Mouse (Mus musculus) erythroblast, embryonic 14.5 days (primary cell): ENCODE results near the gene Sgms1. TPM values are rescaled to one million over a fixed set of nuclear protein-coding genes. Genes with fewer than 3 reads are reported as not detected.

ENCODE experiments used
- H3K27me3 ChIP-seq: 2 replicates; pipeline ENCODE4 v1.6.1; 2012; ENCODE audit warnings: inconsistent platforms; ENCODE audit not compliant: control insufficient read depth
- H3K36me3 ChIP-seq: 2 replicates; pipeline ENCODE4 v1.6.1; 2012; ENCODE audit warnings: mild to moderate bottlenecking, inconsistent platforms; ENCODE audit not compliant: control insufficient read depth
- H3K4me1 ChIP-seq: 2 replicates; pipeline ENCODE4 v1.6.1; 2012; ENCODE audit warnings: inconsistent platforms; ENCODE audit not compliant: control insufficient read depth
- H3K4me3 ChIP-seq: replicated peaks from 2 replicates; pipeline ENCODE3; 2012; ENCODE audit warnings: moderate library complexity, mild to moderate bottlenecking, inconsistent platforms
- H3K9me3 ChIP-seq: 2 replicates; pipeline ENCODE4 v1.6.1; 2012; ENCODE audit warnings: low read length, inconsistent platforms, mixed read lengths; ENCODE audit not compliant: control insufficient read depth
- GATA1 ChIP-seq: IDR thresholded peaks from 2 replicates; pipeline ENCODE4 v1.6.1; 2012; ENCODE audit warnings: low read length, inconsistent platforms, mixed read lengths
- TAL1 ChIP-seq: IDR thresholded peaks from 3 replicates; pipeline ENCODE4 v1.6.1; 2012; ENCODE audit warnings: low read length, inconsistent platforms, mixed read lengths
- polyA plus RNA-seq: library from polyadenylated mRNA; stranded (reverse); fragments of >175 nt; gene quantifications from 2 replicates; pipeline ENCODE4 v1.2.3, GENCODE M21; 2012

The Sgms1 gene
- polyA plus RNA-seq, 1 experiment: 0.28 TPM

- peak overlapping the region; percentile 77 for H3K4me3 ChIP-seq
- H3K4me1 ChIP-seq: peaks cover 39% of the 10 kb centered on the region
- no peaks in the 10 kb centered on the region; the same call in 1 of the 2 replicates for H3K9me3 ChIP-seq
- no peaks in the 10 kb centered on the region for H3K36me3 ChIP-seq
- H3K27me3 ChIP-seq: peaks cover 63% of the 10 kb centered on the region
- TF ChIP-seq GATA1 (0 out of 2 replicates have a peak, but pooled peaks have one; percentile 31), TAL1 (no peak)
These were observed 1.9 kb downstream of the Sgms1 start for GRCm38 (mm10) chr19:32387403-32388190.

DNA sequence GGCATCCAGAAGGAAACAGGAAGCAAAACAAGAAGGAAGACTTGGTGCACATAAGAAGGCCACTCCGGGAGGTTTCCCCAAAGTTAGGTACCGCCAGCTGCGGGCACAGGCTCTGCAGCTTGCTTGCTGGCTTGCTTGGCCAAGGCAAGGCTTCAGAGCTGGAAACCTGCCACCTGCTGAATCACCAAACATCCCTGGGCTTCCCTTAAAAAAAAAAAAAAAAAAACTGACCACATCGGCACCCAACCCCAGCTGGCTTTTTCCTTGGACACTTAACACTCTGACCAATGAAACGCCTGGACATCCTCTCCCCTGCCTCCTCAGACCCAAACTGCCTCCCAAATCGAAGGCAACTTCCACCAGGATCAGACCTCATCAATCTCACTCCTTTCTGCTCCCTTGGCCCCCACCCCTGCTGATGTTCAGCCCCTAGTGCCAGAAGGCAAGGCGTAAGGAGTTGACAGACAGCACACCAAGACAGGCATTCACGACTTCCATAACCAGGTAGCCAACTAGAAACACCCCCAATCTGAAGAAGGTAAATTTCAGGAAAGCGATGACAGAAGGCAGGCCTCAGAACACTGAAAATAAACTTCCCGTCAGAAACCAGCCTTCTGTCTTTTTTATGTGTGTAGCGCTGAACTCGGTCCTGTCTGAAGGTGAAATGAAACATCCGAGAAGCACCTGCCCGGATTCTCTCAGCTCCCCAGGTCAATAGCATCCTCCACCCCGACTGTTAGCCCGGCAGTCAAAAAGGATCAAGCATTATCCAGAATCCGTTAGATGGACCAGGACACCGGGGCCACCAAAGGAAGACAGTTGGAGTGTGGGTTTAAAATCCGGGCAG lies 2.7 kb downstream of the Sgms1 start:
- no peaks in the 10 kb centered on the region; the same call in 1 of the 2 replicates for H3K9me3 ChIP-seq
- peaks cover 43% of the 10 kb centered on the region for H3K4me1 ChIP-seq
- TF ChIP-seq GATA1: no peak
- no peak for TF ChIP-seq TAL1
- peak overlapping the region; percentile 77 for H3K4me3 ChIP-seq
- no peaks in the 10 kb centered on the region for H3K36me3 ChIP-seq
- H3K27me3 ChIP-seq: peaks cover 63% of the 10 kb centered on the region

DNA sequence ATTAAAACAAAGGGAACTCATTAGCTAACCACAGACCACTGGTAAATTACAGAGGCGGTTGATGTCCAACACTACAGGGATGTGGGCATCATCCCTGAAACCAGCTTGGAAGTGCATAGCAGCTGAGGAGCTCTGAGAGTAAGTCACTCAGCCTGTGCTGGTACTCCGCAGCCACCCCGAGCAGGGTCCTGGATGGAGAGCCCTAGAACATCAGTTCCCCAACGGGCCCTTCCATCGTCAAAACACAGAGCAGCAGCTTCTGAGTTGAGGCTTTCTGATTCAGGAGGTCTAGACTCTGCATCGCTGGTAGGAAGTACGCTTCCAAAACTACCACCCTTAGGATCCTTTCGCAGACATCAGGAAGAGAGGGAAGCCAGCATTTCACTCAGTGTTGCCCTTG lies 5.8 kb downstream of the Sgms1 start:
- Histone ChIP-seq H3K4me3 (no peak overlapping the region), H3K4me1 (peaks cover 60% of the 10 kb centered on the region), H3K36me3 (no peaks in the 10 kb centered on the region), H3K27me3 (peaks cover 40% of the 10 kb centered on the region), H3K9me3 (no peaks in the 10 kb centered on the region; the same call in 1 of the 2 replicates)
- TF ChIP-seq TAL1 (no peak), GATA1 (no peak)

- Histone ChIP-seq H3K9me3 (no peaks in the 10 kb centered on the region), H3K4me1 (peaks cover 50% of the 10 kb centered on the region), H3K27me3 (peaks cover 18% of the 10 kb centered on the region), H3K4me3 (no peak overlapping the region), H3K36me3 (no peaks in the 10 kb centered on the region)
- TF ChIP-seq TAL1 (no peak), GATA1 (no peak)
These were observed 8.0 kb downstream of the Sgms1 start for GRCm38 (mm10) chr19:32381511-32381961.

- TF ChIP-seq TAL1 (no peak), GATA1 (no peak)
- no peaks in the 10 kb centered on the region for H3K9me3 ChIP-seq
- H3K4me1 ChIP-seq: peaks cover 48% of the 10 kb centered on the region
- H3K36me3 ChIP-seq: no peaks in the 10 kb centered on the region
- H3K27me3 ChIP-seq: peaks cover 10% of the 10 kb centered on the region
- no peak overlapping the region for H3K4me3 ChIP-seq
These were observed 8.8 kb downstream of the Sgms1 start for GRCm38 (mm10) chr19:32380748-32381147.

- Histone ChIP-seq H3K9me3 (no peaks in the 10 kb centered on the region), H3K36me3 (no peaks in the 10 kb centered on the region), H3K4me3 (no peak overlapping the region), H3K27me3 (no peaks in the 10 kb centered on the region; the same call in 1 of the 2 replicates), H3K4me1 (peaks cover 45% of the 10 kb centered on the region)
- TF ChIP-seq GATA1 (no peak), TAL1 (no peak)
These were observed 10.1 kb downstream of the Sgms1 start for GRCm38 (mm10) chr19:32379239-32379920.

- no peaks in the 10 kb centered on the region for H3K36me3 ChIP-seq
- H3K27me3 ChIP-seq: no peaks in the 10 kb centered on the region
- peaks cover 42% of the 10 kb centered on the region for H3K4me1 ChIP-seq
- H3K9me3 ChIP-seq: no peaks in the 10 kb centered on the region
- TF ChIP-seq GATA1 (no peak), TAL1 (no peak)
- no peak overlapping the region for H3K4me3 ChIP-seq
These were observed 10.9 kb downstream of the Sgms1 start for GRCm38 (mm10) chr19:32378581-32378980.

DNA sequence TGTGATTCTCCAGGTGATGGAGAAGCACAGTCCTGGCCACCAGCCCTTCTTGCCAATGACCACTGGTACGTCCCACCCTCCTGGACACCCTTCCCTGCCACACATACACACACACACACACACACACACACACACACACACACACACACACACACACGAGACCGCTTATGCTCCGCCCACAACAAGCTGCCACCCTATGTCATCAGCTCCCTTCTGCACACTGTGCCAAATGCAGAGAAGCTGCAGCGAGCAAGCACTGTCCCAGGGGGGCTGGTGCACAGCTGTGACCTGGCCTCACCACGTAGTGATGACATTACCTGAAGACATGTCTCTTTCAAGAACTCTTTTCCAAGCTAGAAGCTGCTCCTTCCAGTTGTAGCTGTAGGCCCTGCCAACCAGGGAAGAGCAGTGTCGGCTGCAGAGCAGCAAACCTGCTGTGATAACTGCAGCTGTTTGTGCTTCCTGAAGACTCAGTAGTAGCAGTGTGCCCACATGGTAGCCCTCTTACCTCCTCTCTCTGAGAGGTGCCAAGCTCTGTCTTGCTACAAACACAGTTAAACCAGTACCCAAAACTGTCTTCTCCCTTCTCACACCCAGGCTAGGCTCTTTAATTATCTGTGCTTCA lies 11.7 kb downstream of the Sgms1 start:
- TF ChIP-seq GATA1 (no peak), TAL1 (no peak)
- Histone ChIP-seq H3K27me3 (no peaks in the 10 kb centered on the region), H3K9me3 (no peaks in the 10 kb centered on the region), H3K36me3 (no peaks in the 10 kb centered on the region), H3K4me1 (peaks cover 45% of the 10 kb centered on the region), H3K4me3 (no peak overlapping the region)
